Mouse (Mus musculus): ENCODE results near the gene Mthfr. TPM values are rescaled to one million over a fixed set of nuclear protein-coding genes. Genes with fewer than 3 reads are reported as not detected.

Mthfr gene
- polyA plus RNA-seq, 1 experiment from 2014 or later = 22.0 TPM

DNA sequence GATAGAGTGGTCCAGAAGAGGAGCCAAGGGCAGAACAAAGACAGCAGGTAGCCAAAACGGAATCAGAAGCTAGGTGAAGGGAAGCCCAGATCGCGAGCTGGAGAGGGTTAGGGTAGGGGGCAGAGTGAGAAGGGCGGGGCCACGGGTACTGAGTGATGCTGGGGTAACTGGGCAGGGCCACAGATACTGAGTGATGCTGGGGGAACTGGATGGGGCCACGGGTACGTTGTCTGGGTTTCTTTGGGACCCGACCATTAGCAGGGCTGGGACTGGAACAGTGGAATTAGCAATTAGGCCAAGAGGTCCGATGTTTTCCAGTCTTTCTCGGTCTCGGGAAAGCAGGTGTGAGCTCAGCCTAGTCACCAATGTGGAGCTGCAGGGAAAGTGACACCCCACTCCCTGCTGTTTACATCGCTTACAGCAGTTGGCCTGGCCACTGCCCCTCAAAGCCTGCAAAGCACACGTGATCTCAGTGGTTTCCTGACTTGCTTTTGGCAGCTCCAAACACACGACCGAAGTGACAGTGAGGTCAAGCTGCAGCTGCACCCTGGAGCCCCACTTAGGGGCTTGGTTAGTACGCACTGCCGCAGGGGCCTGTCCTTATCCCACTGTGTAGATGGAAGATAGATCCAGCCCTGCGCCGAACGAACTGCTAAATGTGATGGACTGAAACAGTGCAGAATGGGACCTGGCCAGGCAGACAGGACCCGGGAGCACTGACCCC is 44.5 kb downstream of the Mthfr start:
- H3K27me3 ChIP-seq (replicated peaks; ENCODE audit: control insufficient read depth, insufficient read depth, low read length) = no peaks in the 10 kb centered on the region
- no peaks in the 10 kb centered on the region for H3K9me3 ChIP-seq (ENCODE audit: control insufficient read depth, low read length)
- peaks cover 16% of the 10 kb centered on the region for H3K4me1 ChIP-seq (replicated peaks; ENCODE audit: control insufficient read depth, insufficient read depth, low read length)
- 66% methylated on average over 21 of the region's 21 CpGs for WGBS
- no peak for ATAC-seq
- H3K4me2 ChIP-seq (ENCODE audit: low read length) = no peak overlapping the region
- no peak overlapping the region for H3K9ac ChIP-seq (replicated peaks; ENCODE audit: low read depth, low read length)
- no peak overlapping the region for H3K4me3 ChIP-seq (replicated peaks; ENCODE audit: low read length)
- no peak overlapping the region for H3K27ac ChIP-seq (ENCODE audit: low read length)
- no peaks in the 10 kb centered on the region for H3K36me3 ChIP-seq (ENCODE audit: control insufficient read depth, insufficient read depth)

DNA sequence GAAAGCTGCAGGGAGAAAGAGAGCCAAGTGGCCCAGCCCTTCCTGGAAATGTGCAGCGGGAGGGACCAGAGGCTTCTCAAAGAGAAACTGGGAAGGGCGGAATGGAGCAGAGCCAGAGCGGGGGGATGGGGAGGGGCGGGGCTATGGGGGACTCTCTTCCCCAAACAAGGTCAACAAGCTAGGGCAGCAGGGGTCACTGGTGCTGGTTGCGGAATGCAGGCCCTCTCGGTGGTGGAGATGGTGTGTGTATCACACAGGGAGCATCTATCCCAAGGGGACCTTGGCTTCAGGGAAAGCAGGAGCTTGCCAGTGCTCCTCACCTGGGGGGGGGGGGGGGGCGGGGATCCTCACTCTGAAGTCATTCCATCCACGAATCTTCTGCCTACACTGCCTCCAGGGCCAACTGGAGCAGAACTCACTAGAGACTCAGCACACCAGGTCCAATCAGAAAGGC is 45.4 kb downstream of the Mthfr start:
- Histone ChIP-seq H3K27me3 (replicated peaks; ENCODE audit: control insufficient read depth, insufficient read depth, low read length) (no peaks in the 10 kb centered on the region), H3K9ac (replicated peaks; ENCODE audit: low read depth, low read length) (no peak overlapping the region), H3K36me3 (ENCODE audit: control insufficient read depth, insufficient read depth) (no peaks in the 10 kb centered on the region), H3K4me1 (replicated peaks; ENCODE audit: control insufficient read depth, insufficient read depth, low read length) (peaks cover 20% of the 10 kb centered on the region), H3K9me3 (ENCODE audit: control insufficient read depth, low read length) (no peaks in the 10 kb centered on the region), H3K27ac (ENCODE audit: low read length) (no peak overlapping the region), H3K4me2 (ENCODE audit: low read length) (no peak overlapping the region), H3K4me3 (replicated peaks; ENCODE audit: low read length) (no peak overlapping the region)
- no peak for ATAC-seq
- WGBS = 24% methylated on average over 8 of the region's 8 CpGs

DNA sequence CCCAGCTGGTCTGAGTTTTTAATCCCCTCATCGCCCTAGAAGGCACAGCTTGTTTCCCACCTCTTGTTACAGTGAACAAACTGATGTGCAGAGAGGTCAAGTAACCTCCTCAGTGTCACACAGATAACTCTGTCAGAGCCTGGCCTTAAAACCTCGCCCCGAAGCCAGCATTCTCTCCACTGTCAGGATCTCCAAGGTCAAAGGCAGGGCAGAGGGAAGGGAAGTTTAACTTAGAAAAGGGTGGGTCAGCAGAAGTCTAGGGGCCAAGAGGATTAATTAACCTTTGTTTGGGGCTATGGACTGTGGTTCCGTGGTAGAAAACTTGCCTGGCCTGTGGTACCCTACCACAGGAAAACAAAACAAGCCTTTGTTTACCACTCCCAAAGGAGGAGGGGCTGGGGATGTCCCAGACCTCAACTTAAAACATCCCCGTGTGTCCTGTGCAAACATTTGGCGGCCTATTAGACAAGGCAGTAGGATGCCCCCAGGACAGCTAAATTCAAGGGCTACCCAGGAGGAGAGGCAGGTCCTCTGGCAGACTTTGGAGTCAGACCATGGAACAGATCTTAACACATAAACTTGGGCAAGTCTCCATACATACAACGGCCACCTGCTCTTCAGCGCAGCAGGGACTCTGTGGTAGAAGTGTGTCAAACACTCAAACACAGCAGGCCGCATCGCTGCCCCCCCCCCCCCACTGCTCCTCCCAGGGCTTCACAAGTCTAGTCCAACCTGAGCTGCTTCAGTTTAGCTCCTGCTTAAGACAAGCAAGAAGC is 46.4 kb downstream of the Mthfr start:
- Histone ChIP-seq H3K27me3 (replicated peaks; ENCODE audit: control insufficient read depth, insufficient read depth, low read length) (no peaks in the 10 kb centered on the region), H3K36me3 (ENCODE audit: control insufficient read depth, insufficient read depth) (no peaks in the 10 kb centered on the region), H3K4me1 (replicated peaks; ENCODE audit: control insufficient read depth, insufficient read depth, low read length) (peaks cover 20% of the 10 kb centered on the region), H3K9me3 (ENCODE audit: control insufficient read depth, low read length) (no peaks in the 10 kb centered on the region), H3K4me2 (ENCODE audit: low read length) (no peak overlapping the region), H3K9ac (replicated peaks; ENCODE audit: low read depth, low read length) (no peak overlapping the region), H3K27ac (ENCODE audit: low read length) (no peak overlapping the region), H3K4me3 (replicated peaks; ENCODE audit: low read length) (no peak overlapping the region)
- 45% methylated on average over 10 of the region's 10 CpGs for WGBS
- no peak for ATAC-seq

DNA sequence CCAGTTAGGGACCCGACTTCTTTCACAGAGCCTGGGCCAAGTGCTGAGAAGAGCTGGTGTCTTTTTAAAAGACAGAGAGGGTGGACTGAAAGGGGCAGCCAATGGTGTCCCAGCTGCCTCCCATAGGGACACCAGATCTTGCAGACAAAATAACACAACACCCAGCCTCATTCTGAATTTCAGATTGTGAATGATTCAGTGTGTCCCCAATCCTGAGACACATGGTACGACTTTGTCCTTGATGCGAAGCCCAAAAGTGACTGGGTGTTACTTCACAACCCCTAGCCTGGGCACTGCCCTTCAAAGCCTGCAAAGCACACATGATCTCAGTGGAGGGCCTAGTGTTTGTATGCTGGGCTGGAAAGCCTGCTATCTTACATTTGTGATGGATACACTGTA is 47.0 kb downstream of the Mthfr start:
- Histone ChIP-seq H3K4me1 (replicated peaks; ENCODE audit: control insufficient read depth, insufficient read depth, low read length) (peaks cover 16% of the 10 kb centered on the region), H3K4me2 (ENCODE audit: low read length) (no peak overlapping the region), H3K36me3 (ENCODE audit: control insufficient read depth, insufficient read depth) (no peaks in the 10 kb centered on the region), H3K9me3 (ENCODE audit: control insufficient read depth, low read length) (no peaks in the 10 kb centered on the region), H3K4me3 (replicated peaks; ENCODE audit: low read length) (no peak overlapping the region), H3K27me3 (replicated peaks; ENCODE audit: control insufficient read depth, insufficient read depth, low read length) (no peaks in the 10 kb centered on the region), H3K27ac (ENCODE audit: low read length) (no peak overlapping the region), H3K9ac (replicated peaks; ENCODE audit: low read depth, low read length) (no peak overlapping the region)
- WGBS = 73% methylated on average over 3 of the region's 3 CpGs
- no peak for ATAC-seq

DNA sequence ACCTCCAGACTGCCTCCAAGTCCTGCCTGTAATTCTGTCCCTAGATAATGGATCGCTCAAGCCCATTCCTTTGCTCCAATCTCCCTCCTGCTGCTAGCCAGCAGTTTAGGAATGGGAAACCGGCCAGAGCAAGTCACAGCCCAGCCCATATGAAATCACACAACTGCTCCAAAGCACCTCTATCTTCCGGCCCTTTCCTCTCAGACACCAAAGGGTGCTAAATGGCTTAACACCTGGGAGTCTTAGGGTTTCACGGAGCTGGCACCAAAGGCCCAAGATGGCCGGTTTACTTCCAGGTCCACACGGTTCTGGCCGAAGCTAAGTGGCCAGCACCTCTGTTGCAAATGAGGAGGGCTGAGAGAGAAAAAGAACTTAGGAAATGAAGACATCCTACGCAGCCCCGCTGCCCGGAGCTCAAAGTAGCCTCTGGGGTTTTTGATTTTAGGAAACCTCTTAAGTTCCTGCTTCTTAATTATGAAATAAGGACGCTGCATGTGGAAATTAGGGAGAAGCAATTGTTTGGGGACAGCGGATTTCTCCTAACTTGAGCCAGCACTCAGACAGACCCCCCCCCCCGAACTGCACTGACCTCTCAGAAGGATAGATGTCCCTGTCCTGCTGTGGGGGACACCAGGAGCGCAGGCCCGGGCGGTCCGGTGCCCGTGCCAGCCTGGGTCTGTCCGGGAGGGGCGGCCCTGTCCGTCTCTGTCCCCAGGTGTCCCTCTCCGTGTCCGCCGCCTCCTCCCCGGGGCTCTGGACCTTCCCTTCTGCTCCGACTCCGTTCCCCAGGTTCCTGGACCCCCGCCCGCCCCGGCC is 48.4 kb downstream of the Mthfr start:
- 4% methylated on average over 30 of the region's 30 CpGs for WGBS
- ATAC-seq = no peak; the same call in 1 of the 2 replicates

DNA sequence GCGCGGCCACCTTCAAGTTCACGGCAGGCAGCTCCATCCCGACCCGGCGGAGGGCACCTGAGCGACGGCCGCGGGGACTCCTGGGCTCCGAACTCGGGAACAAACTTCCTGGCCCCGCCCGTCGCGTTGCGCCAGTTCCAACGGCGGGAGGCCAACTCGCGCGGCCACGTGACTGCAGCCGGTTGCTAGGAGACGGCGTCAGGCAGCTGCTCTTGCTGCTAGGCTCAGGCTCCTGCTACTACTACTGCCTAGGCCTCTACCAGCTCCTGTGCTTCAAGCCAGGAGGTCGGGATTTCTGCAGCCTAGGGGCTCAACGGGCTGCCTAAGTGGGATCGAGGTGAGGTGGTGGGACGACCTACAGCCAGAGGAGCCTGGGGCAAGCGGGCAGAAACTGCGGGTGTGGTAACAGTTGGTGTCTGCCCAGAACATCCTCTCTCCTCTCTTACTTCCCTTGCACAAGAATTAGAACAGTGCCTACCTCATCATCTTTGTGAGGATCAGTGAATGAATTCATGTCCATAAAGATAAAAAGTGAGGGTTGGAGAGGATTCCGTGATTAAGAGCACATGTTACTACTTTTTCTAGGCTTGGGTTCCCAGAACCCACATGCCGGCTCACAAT is 49.1 kb downstream of the Mthfr start, which contains the start of gene Agtrap:
TSS of gene Agtrap (minus strand) at position 125 of the 621 bp plus-strand sequence.
- peak within 1 kb of the TSS; percentile 48 for H3K4me3 ChIP-seq (replicated peaks; ENCODE audit: low read length)
- no peaks in the 10 kb centered on the region for H3K27me3 ChIP-seq (replicated peaks; ENCODE audit: control insufficient read depth, insufficient read depth, low read length)
- H3K9ac ChIP-seq (replicated peaks; ENCODE audit: low read depth, low read length) = peak within 1 kb of the TSS; percentile 63
- H3K36me3 ChIP-seq (ENCODE audit: control insufficient read depth, insufficient read depth) = no peaks in the 10 kb centered on the region
- H3K4me1 ChIP-seq (replicated peaks; ENCODE audit: control insufficient read depth, insufficient read depth, low read length) = peaks cover 16% of the 10 kb centered on the region
- ATAC-seq = peak; percentile 96
- peak within 1 kb of the TSS; percentile 78 for H3K27ac ChIP-seq (ENCODE audit: low read length)
- H3K9me3 ChIP-seq (ENCODE audit: control insufficient read depth, low read length) = no peaks in the 10 kb centered on the region
- 4% methylated on average over 34 of the region's 34 CpGs for WGBS
- peak within 1 kb of the TSS; percentile 61 for H3K4me2 ChIP-seq (ENCODE audit: low read length)

More for the DNA sequence above, 48.4 kb downstream of the Mthfr start:
- Histone ChIP-seq H3K36me3 (ENCODE audit: control insufficient read depth, insufficient read depth) (no peaks in the 10 kb centered on the region), H3K9ac (replicated peaks; ENCODE audit: low read depth, low read length) (peak overlapping the region; percentile 46), H3K27ac (ENCODE audit: low read length) (no peak overlapping the region), H3K4me2 (ENCODE audit: low read length) (peak overlapping the region; percentile 61), H3K9me3 (ENCODE audit: control insufficient read depth, low read length) (no peaks in the 10 kb centered on the region), H3K4me3 (replicated peaks; ENCODE audit: low read length) (peak overlapping the region; percentile 48), H3K27me3 (replicated peaks; ENCODE audit: control insufficient read depth, insufficient read depth, low read length) (no peaks in the 10 kb centered on the region), H3K4me1 (replicated peaks; ENCODE audit: control insufficient read depth, insufficient read depth, low read length) (peaks cover 16% of the 10 kb centered on the region)

DNA sequence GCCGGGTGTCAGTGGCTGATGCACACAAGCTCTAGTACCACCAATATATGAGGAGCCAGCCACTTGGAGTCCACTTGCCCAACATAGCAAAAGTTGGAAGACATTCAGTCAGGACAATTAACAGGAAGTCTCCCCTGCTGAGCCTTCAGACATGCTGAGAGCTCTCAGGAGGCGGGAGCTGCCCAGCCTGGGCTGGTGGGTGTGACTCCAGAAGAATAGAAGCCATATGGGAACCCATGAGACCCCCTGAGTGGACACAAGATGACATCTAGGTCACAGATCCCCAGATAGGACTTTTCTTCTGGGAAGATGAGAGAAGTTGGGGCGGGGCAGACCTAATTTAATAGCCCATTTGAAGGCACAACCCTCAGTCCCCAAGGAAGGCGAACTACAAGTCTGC is 50.3 kb downstream of the Mthfr start:
- Histone ChIP-seq H3K4me2 (ENCODE audit: low read length) (no peak overlapping the region), H3K4me1 (replicated peaks; ENCODE audit: control insufficient read depth, insufficient read depth, low read length) (peaks cover 15% of the 10 kb centered on the region), H3K27ac (ENCODE audit: low read length) (no peak overlapping the region), H3K4me3 (replicated peaks; ENCODE audit: low read length) (no peak overlapping the region), H3K9ac (replicated peaks; ENCODE audit: low read depth, low read length) (no peak overlapping the region), H3K9me3 (ENCODE audit: control insufficient read depth, low read length) (no peaks in the 10 kb centered on the region), H3K27me3 (replicated peaks; ENCODE audit: control insufficient read depth, insufficient read depth, low read length) (no peaks in the 10 kb centered on the region), H3K36me3 (ENCODE audit: control insufficient read depth, insufficient read depth) (no peaks in the 10 kb centered on the region)
- ATAC-seq = no peak
- WGBS = 69% methylated on average over 4 of the region's 4 CpGs

DNA sequence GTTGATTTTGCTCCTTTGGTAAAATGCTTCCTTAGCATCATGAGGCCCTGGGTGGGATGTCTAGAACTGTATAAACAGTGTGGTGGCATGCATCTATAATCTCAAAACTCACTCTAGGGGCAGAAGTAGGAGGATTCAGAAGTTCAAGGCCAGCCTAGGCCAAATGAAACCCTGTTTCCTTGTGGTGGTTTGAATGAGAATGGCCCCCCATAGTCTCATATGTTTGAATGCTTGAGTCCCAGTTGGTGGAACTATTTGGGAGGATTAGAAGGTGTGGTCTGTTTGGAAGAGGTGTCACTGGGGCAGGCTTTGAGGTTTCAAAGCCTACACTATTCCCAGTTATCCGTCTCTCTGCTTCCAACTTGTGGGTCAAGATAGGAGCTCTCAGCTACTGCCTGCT is 52.3 kb downstream of the Mthfr start:
- H3K36me3 ChIP-seq (ENCODE audit: control insufficient read depth, insufficient read depth) = no peaks in the 10 kb centered on the region
- no peaks in the 10 kb centered on the region for H3K27me3 ChIP-seq (replicated peaks; ENCODE audit: control insufficient read depth, insufficient read depth, low read length)
- H3K4me1 ChIP-seq (replicated peaks; ENCODE audit: control insufficient read depth, insufficient read depth, low read length) = peaks cover 13% of the 10 kb centered on the region
- ATAC-seq = no peak
- H3K4me3 ChIP-seq (replicated peaks; ENCODE audit: low read length) = no peak overlapping the region
- no peak overlapping the region for H3K4me2 ChIP-seq (ENCODE audit: low read length)
- WGBS = 84% methylated on average over 1 of the region's 1 CpGs
- H3K9me3 ChIP-seq (ENCODE audit: control insufficient read depth, low read length) = no peaks in the 10 kb centered on the region
- H3K27ac ChIP-seq (ENCODE audit: low read length) = no peak overlapping the region
- no peak overlapping the region for H3K9ac ChIP-seq (replicated peaks; ENCODE audit: low read depth, low read length)

All from forebrain, embryonic 16.5 days (tissue).